Mouse (Mus musculus): ENCODE measurements around the gene Susd4. TPM values are rescaled to one million over a fixed set of nuclear protein-coding genes. Genes with fewer than 3 reads are reported as not detected.
A peak's percentile ranks its signal among the peaks of the same experiment; 100 is the strongest.

Susd4 gene
- total RNA-seq, 2 experiments from 2014 or later, result 0.39 to 0.45 TPM

- intact Hi-C loops (cut with DNase I), result no loop called here
- DNase-seq (ENCODE audit: low spot score), result no peak
Measured at GRCm38 (mm10) chr1:182784784-182785183, 21.1 kb downstream of the Susd4 start.

- intact Hi-C loops (cut with DNase I), result no loop called here
- DNase-seq (ENCODE audit: low spot score), result no peak
Measured at GRCm38 (mm10) chr1:182785504-182785903, 21.8 kb downstream of the Susd4 start.

GRCm38 (mm10) chr1:182787030-182787429, 23.4 kb downstream of the Susd4 start:
- no peak for DNase-seq (ENCODE audit: low spot score)
- intact Hi-C loops (cut with DNase I), result loop anchor here (1.0 kb wide), 1 partner anchor 13 kb away; no protein-coding TSS in a partner anchor

GRCm38 (mm10) chr1:182788896-182789295, 25.2 kb downstream of the Susd4 start:
- intact Hi-C loops (cut with DNase I), result no loop called here
- DNase-seq (ENCODE audit: low spot score), result no peak

GRCm38 (mm10) chr1:182792521-182793071, 28.9 kb downstream of the Susd4 start:
- peak; percentile 13 for DNase-seq (ENCODE audit: low spot score)
- intact Hi-C loops (cut with DNase I), result loop anchor here (2.0 kb wide), 1 partner anchor 232 kb away; no protein-coding TSS in a partner anchor

GRCm38 (mm10) chr1:182794221-182794620, 30.6 kb downstream of the Susd4 start:
- intact Hi-C loops (cut with DNase I), result no loop called here
- no peak for DNase-seq (ENCODE audit: low spot score)

- intact Hi-C loops (cut with DNase I), result no loop called here
- no peak for DNase-seq (ENCODE audit: low spot score)
Measured at GRCm38 (mm10) chr1:182794628-182795027, 31.0 kb downstream of the Susd4 start.

GRCm38 (mm10) chr1:182797048-182797447, 33.4 kb downstream of the Susd4 start:
- DNase-seq (ENCODE audit: low spot score), result no peak
- intact Hi-C loops (cut with DNase I), result no loop called here

- intact Hi-C loops (cut with DNase I), result no loop called here
- DNase-seq (ENCODE audit: low spot score), result no peak
Measured at GRCm38 (mm10) chr1:182801590-182801989, 37.9 kb downstream of the Susd4 start.

- intact Hi-C loops (cut with DNase I), result no loop called here
- no peak for DNase-seq (ENCODE audit: low spot score)
Measured at GRCm38 (mm10) chr1:182802891-182803290, 39.2 kb downstream of the Susd4 start.

GRCm38 (mm10) chr1:182813991-182814390, 50.3 kb downstream of the Susd4 start:
- intact Hi-C loops (cut with DNase I), result no loop called here
- DNase-seq (ENCODE audit: low spot score), result no peak

GRCm38 (mm10) chr1:182814566-182814965, 50.9 kb downstream of the Susd4 start:
- DNase-seq (ENCODE audit: low spot score), result no peak
- intact Hi-C loops (cut with DNase I), result no loop called here

- intact Hi-C loops (cut with DNase I), result no loop called here
- no peak for DNase-seq (ENCODE audit: low spot score)
Measured at GRCm38 (mm10) chr1:182817106-182817505, 53.4 kb downstream of the Susd4 start.

GRCm38 (mm10) chr1:182817624-182818023, 54.0 kb downstream of the Susd4 start:
- DNase-seq (ENCODE audit: low spot score), result no peak
- intact Hi-C loops (cut with DNase I), result no loop called here

- DNase-seq (ENCODE audit: low spot score), result no peak
- intact Hi-C loops (cut with DNase I), result no loop called here
Measured at GRCm38 (mm10) chr1:182818931-182819330, 55.3 kb downstream of the Susd4 start.

GRCm38 (mm10) chr1:182822729-182823128, 59.1 kb downstream of the Susd4 start:
- no peak for DNase-seq (ENCODE audit: low spot score)
- intact Hi-C loops (cut with DNase I), result no loop called here

- intact Hi-C loops (cut with DNase I), result no loop called here
- DNase-seq (ENCODE audit: low spot score), result no peak
Measured at GRCm38 (mm10) chr1:182823723-182824421, 60.2 kb downstream of the Susd4 start.

GRCm38 (mm10) chr1:182826557-182826956, 62.9 kb downstream of the Susd4 start:
- intact Hi-C loops (cut with DNase I), result no loop called here

GRCm38 (mm10) chr1:182838061-182838460, 74.4 kb downstream of the Susd4 start:
- intact Hi-C loops (cut with DNase I), result no loop called here
- no peak for DNase-seq (ENCODE audit: low spot score)

More at GRCm38 (mm10) chr1:182826557-182826956, 62.9 kb downstream of the Susd4 start:
- no peak for DNase-seq (ENCODE audit: low spot score)

GRCm38 (mm10) chr1:182839332-182839929, 75.8 kb downstream of the Susd4 start:
- intact Hi-C loops (cut with DNase I), result no loop called here
- no peak for DNase-seq (ENCODE audit: low spot score)

GRCm38 (mm10) chr1:182840011-182840410, 76.4 kb downstream of the Susd4 start:
- intact Hi-C loops (cut with DNase I), result no loop called here
- no peak for DNase-seq (ENCODE audit: low spot score)

Data from heart, postnatal 25 days (tissue).